Mouse (Mus musculus): ENCODE results near the gene Zfp286. TPM values are rescaled to one million over a fixed set of nuclear protein-coding genes. Genes with fewer than 3 reads are reported as not detected.

The Zfp286 gene
- total RNA-seq (2023): 1 to 10 TPM in 1 of 2 experiments, under 1 TPM in 1; 0.24 to 1.5 TPM

DNA sequence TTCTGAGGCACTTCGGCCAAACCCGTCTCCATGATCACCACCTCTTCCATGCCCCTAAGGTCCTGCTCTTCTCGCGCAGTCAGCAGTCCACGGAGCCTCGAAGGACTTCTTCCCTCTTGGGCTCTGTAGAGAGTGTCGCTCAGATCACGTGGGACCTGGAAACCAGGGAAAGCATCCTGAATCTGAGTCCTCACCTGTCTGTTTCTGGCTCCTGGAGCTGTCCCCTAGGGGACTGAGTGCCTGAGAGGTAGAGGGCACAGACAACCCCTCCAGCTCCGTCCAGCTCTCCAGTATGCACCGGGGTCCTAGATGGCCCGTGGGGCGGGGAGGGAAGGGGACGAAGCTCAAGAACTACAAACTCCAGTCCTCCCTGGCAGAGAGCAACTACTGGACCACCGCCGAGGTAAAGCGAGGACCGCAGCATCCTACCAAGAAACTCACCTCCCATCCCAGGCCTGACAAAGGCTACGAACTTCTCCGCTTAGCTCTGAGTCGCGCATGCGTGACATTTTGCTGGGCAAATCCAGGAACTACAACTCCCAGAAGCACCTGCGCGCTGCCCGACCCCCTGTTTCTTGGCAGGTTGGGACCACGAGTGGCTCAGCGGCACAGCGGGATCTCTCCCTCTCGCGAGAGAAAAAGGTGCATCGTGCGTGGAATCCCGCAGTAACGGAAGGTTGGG lies at the start of gene Zfp286:
TSS of gene Zfp286 (minus strand) at position 528 of the 682 bp plus-strand sequence.

DNA sequence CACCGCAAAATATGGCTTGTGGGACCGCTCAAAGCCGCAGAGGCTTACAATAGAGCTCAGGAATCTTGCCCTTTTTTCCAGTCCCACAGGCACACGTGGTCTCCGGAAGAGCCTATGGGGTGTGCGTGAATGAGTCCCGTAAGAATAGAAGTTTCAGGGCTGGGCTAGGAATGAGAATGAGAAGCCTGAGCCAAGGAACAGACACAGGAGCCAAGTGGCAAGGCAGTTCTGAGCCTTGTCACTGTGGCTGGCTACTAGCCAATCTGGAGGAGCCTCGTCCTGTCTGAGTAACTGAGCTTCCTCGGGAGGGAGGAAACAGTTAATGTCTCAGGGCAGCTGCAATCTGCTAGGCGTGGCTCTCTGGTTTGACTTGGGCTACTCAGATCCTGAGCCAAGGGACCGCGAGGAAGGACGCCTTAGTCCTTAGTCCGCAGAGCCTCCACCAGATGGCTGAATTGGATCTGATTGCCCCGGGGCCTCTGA lies 30.8 kb upstream of the Zfp286 start, which contains the start of gene Trim16:
TSS of gene Trim16 (plus strand) at position 173 of the 483 bp plus-strand sequence.

DNA sequence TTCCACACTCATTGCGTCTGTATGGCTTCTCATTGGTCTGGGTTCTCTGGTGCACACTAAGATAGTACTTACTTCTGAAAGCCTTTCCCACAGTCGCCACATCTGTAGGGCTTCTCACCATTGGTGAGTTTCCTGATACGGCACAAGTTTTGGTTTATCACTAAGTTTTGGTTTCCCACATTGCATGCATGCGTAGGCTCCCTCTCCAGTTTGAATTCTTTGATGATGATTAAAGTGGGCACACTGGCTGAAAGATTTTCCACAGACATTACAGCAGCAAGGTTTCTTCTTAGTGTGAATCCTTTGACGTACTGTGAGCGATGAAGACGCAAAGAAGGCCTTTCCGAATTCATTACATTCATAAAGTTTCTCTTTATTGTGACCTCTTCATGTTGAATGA lies 36.5 kb downstream of the Zfp286 start, which contains the start of gene Gm10428:
TSS of gene Gm10428 (plus strand) at position 321 of the 400 bp plus-strand sequence.

DNA sequence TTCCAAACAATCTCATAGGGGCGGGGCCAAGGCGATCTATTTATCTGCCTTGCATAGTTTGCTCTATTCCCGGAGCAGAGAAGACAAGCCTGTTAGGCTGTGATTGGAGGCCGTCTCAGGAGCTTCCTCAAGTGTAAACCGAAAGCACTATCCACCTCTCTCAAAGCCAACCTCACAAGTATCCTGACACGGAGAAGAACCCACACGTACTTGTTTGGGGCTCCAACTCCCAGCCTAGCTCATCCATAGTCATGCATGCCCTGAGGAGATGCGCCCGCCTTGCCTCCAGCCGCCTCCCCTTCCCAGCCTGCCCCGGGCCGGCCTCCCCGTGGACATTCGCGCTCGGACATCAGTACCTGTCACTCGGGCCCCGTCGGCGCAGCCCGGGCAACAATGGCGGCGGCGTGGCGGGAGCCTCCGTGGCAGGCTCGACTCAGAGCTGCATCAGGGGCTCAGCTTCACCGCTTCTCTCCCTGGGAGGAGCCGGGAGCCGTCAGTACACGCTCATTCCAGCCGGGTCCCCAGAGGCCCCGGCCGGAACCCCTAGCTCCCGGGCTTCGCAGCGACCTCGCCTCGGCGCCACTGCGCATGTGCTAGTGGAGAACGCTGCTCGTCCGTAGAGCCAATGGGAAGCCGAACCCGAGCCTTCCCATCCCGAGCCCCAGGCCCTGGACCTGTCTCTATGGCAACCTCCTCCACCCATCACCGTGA lies 57.8 kb downstream of the Zfp286 start, which contains the start of gene Zfp287:
TSS of gene Zfp287 (minus strand) at position 595 of the 711 bp plus-strand sequence.

Other genes starting within 250 kb of the Zfp286 start
- gene Ubb, start 238.3 kb downstream of the Zfp286 start, total RNA-seq (2023): 1,000 to 10,000 TPM; 1,128 to 1,293 TPM
- 10 to 100 TPM; 49.7 to 52.3 TPM for gene Trpv2, start 215.0 kb downstream of the Zfp286 start, total RNA-seq (2023)
- 1 to 10 TPM; 5.2 to 5.7 TPM for gene Lrrc75a, start 140.9 kb downstream of the Zfp286 start, total RNA-seq (2023)
- 10 to 100 TPM; 23.2 to 33.6 TPM for gene Mmgt2, start 140.8 kb downstream of the Zfp286 start, total RNA-seq (2023)
- gene Zfp287, start 57.6 kb downstream of the Zfp286 start, total RNA-seq (2023): 10 to 100 TPM in 1 of 2 experiments, 1 to 10 TPM in 1; 8.2 to 11.8 TPM
- gene Gm10428, start 36.4 kb downstream of the Zfp286 start, total RNA-seq (2023): not detected
- gene Trim16, start 30.8 kb upstream of the Zfp286 start, total RNA-seq (2023): 1 to 10 TPM; 1.8 to 2.2 TPM
- gene Fbxw10, start 57.6 kb upstream of the Zfp286 start, total RNA-seq (2023): 10 to 100 TPM in 1 of 2 experiments, 1 to 10 TPM in 1; 7.3 to 11.4 TPM
- 10 to 100 TPM; 18.5 to 19.5 TPM for gene Tvp23b, start 90.0 kb upstream of the Zfp286 start, total RNA-seq (2023)
- gene Cdrt4, start 161.7 kb upstream of the Zfp286 start, total RNA-seq (2023): not detected

Data from B cell, adult 67 days (primary cell).